Mouse (Mus musculus): ENCODE measurements around the gene Mfap5.
"Not testable (repeated sequence)": the region's sequence is repeated elsewhere in the genome, so short reads cannot be mapped to it uniquely, and the experiment has no call there.

The Mfap5 gene

DNA sequence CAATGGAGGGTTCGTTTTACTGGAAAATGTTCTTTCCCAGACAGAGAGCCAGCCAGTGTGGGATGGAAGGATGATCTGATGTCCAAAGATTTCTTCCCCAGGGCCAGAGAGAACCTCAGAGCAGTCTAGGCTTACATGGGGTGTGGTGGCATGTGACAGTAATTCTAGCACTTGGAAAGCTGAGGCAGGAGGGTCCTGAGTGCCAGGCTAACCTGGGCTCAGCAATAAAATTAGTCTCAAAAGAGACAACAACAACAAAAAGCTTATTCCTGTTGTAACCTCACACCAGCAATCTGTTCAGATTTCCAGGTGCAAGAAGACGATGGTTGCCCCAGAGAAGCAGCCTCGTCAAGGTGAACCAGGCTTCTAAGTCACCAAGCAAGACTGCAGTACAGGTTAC is at the start of gene Mfap5:
TSS of gene Mfap5 (plus strand) at position 301 of the 400 bp plus-strand sequence.
- no peak for DNase-seq (ENCODE audit: low spot score in 2 of 2)

DNA sequence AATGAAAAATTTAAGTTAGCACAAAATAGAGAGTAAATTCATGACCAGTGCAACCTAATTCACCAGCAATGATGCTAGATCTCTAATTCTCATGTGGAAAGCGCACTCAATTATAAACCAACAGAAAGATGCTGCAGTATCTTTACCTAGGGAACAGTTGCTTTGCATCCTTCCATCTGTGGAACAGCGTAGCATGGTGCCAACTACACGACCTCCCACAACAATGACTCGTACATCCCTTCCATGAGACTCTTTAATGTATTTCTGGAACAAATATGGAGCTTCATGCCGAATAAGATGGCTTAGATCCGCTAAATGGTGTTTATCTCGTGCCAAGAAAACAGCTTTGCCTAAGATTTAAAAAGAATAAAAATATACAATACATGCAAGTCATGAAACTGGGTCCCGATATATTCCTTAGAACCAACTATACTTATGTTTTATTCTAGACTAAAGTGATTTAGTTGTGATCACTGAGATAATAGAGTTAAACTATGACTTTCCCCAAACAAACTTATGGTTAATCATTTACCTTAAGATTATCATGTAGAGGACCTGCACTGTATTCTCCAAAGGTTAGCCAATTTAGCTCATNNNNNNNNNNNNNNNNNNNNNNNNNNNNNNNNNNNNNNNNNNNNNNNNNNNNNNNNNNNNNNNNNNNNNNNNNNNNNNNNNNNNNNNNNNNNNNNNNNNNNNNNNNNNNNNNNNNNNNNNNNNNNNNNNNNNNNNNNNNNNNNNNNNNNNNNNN is 46.5 kb upstream of the Mfap5 start:
- DNase-seq (ENCODE audit: low spot score in 2 of 2), result peak; percentile 19 to 25

DNA sequence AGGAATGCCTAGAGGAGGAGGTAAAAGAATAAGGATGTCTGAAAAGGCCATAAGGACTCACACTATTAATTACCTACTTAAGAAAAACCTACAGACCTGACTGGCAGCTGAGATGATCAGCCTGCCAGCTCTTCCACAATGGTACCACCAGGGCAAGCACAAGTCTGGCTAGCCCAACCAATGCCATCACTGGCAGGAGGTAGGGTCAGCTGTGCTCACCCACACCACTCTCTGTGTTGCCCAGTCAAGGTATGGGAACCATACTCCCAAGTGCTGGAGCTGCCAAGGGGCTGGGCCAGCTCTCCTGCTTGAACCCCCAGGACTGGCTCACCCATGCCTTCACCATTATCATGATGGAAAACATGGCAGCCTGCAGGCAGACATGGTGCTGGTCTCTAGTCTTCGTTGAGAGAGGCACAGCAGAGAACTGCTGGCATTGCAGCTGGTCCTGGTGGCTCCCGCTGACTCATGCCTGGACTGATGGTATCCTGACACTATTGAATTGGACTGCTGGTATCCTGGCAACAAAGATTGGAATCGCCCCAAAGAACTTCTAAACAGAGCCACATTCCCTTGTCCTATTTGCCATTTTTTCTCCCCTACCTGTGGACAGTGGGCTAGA is 39.4 kb upstream of the Mfap5 start:
- DNase-seq (ENCODE audit: low spot score in 2 of 2), result no peak

DNA sequence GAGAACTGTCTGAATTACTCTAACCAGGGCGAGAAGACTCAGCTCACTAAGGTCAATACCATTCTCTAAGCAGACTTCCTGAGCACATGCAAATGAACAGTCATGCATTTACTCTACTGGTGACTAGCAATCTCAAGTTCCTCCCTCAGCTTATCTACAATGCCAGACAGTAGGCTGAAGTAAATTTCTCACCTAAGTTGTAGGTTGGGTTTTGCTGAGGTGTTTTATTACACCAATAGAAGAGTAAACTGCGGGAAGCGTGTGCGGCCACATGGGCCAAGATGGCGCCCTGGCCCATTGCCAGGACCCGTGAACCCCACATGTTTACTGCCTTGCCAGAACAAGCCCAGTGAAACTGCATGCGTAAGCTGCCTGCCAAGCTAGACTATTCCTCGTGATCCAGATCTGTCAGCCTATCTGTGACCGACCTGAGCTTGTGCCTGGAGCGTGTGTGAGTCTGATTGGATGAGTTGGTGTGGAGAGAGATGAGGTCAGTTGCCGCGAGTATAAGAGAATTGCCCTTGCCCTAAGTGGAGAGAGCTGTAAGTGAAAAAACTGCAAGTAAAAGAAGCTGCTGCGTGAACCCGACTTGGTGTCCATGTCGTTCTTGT is 36.5 kb upstream of the Mfap5 start:
- DNase-seq (ENCODE audit: low spot score in 2 of 2), result no peak

DNA sequence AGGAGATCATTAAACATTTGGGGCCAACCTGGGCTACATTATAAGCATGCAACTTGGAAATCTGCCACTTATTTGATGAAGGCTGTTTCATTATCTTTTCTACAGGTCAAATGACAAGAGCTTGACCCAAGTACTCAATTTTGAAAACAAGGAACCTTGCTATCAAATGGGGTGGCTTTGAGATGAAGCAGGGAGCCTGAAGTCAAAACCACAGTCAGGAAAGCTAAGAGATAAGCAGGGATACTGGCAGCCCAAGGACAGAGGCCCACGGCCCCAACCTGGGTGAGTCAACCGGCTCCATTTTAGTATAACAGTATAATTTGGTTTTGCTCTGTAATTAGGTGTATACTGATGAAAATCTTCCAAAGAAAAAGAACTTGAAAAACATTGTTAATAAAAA is 35.4 kb upstream of the Mfap5 start:
- no peak for DNase-seq (ENCODE audit: low spot score in 2 of 2)

DNA sequence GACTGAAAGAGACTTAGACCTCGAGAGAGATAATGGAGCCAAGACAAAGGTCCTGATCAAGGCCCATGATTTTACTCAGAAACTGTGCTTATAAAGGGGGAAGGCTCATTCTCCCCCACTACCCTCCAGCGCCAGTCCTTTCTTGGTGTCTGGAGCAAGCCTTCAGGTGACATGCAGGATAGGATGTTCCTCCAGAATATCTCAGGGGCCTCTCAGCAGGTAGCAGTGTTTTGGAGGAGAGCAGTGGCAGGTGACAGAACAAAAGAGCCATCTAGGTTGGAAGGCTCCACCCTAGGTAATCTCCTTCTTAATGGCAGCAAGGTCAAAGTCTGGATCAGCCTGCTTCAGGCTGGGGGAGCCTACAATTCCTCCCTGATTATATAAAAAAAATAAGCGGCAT is 34.2 kb upstream of the Mfap5 start:
- DNase-seq (ENCODE audit: low spot score in 2 of 2), result not testable (repeated sequence)

DNA sequence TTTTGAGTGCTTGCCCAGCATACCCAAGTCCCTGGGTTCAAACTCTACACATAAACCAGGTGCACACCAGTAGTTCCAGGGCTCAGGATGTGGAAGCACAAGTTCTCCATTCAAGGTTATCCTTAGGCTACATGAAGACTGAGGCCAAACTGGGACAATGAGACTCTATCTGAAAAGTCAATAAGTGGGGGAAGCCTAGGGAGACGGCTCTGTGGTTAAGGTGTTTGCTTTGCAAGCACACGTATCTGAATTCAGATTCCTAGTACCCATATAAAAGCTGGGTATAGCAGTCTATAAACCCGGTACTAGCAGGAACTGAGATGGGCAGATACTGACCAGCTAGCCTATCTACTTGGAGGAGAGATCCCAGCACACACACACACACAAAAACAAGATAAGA is 27.6 kb upstream of the Mfap5 start:
- DNase-seq (ENCODE audit: low spot score in 2 of 2), result no peak

DNA sequence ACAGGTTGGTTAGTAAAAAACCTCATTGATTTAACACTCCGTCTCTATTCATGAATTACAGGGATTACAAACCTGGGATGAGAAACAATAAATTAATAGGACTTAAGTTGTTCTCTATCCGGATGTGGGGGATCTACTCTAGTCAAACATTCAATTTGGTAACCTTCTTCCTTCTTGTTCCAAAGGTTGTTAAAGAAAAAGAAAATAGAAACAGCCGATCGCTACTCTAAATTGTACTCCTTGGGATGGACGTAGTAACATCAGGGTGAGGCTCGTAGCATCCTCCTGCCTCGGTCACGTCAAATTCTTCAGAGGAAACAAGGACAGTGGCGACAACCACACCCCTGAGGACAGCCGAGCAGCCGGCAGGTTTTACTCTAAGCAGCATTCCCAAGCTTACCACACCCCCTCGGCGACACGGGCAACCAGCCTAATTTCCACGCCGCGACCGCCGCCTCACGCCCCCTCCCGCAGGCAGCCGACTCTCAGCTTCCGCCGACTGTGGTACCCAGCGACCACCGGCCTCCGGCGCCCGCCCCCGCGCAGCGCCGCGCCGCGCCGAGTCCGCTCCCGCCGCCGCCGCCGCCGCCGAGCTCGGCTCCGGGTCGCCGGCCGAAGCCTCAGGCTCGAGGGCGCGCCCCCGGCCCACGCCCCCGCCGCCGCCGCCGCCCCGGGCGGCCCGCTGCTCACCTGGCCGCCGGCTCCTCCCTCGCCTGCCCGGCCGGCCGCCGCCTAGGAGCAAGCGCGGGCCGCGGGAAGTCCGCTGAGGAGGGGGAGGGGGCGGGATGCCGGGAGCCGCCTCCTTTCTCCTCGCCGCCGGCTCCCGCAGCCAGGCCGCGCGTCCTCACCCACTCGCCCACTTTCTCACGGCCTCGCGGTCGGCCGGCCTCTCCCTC is 20.0 kb upstream of the Mfap5 start:
- peak; percentile 37 to 44 for DNase-seq (ENCODE audit: low spot score in 2 of 2)

DNA sequence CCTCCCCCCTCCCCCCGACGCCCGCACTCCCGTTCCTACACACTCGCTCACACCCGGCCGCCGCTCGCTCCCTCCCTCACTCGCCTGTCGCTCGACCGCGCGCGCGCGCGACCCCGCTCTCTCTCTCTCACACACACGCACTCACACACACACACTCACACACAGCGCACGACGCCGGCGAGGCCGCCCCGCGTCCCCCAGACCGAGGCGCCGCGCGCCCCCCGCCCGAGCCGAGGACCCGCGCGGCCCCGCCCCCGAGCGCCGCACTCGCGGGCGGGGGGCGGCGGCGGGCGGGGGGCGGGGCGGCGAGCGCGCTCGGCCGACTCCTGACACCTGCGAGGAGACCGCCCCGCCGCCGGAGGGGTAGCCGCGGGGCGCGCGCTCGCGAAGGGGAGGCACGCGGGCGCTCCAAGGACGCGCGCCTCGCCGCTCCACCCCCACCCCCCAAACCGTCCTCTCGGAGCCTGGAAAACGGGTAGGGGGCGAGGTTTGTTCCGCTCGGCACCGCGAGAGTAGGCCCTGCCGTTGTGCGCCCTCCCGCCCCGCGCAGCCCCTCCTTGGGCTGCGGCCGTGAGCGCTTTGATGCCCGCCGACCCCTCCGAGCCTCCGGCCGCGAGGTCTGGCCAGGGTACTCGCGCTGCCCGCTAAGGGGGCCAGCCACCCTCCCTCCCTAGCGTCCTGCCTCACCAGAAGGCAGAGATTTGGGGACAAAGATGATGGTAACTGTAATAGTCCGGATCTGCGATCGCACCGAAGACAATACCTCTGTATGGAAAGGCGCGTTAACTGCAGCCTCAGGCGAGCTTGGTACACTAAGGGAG is 19.1 kb upstream of the Mfap5 start:
- no peak for DNase-seq (ENCODE audit: low spot score in 2 of 2)

DNA sequence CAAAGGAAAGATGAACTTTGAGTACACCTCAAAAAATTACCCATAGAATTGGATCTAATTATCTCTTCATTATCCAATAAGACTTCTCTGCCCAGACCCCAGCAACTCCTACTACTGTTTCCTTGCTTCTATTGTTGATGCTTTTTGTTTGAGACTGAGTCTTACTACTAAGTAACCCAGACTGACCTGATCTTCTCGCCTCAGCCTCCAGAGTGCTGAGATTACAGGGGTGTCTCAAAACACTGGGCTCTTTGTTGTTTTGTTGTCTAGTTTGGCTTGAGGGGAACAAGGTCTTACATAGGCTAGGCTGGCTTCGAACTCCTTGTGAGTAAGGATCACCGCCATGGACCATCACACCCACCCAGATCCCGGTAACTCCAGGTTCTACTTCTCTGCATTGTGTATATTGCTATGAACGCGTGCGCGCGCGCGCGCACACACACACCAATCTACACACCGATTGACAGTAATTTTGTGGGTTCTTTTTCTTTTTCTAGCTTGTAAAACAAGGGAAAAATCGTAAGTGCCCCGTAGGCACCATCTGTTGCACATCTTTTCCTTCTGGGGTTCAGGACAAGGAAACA is 14.6 kb upstream of the Mfap5 start:
- DNase-seq (ENCODE audit: low spot score in 2 of 2), result no peak

DNA sequence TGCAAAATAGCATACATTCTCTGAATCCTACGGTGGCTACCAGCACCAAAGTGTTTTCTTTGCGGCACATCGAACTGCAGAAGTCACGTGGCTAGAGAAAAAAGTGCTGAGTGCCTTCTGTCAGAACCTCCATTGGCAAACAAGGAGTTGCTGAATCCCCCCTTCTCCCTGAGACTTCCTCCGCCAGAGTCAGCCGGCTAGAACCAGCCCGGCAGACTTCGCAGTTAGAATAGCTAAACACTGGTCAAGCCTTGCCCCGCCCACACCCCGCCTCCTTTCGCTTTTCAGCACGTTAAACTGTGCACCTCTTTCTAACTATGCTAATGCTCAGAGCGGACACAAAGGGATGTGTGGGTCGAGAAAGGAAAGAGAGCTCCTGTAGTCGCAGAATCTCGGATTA is 14.1 kb upstream of the Mfap5 start:
- DNase-seq (ENCODE audit: low spot score in 2 of 2), result peak; percentile 39 to 67

DNA sequence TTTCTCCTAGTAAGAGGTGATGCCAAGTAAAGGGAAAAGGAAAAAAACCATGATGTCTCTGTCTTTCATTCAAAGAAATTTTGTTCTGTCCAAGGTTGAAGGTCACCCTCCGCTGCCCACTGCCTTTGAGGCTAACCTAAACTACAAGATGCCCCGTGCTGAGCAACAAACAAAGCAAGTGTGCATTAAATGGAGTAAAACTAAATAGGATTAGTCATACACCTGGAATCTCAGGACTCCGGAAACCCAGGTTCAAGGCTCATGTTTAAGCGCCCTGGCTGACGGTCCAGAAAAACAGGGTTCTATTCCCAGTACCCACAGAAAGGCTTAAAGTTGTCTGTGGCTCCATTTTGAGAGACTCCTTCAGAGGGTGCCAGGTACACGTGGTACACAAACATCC is 13.2 kb upstream of the Mfap5 start:
- DNase-seq (ENCODE audit: low spot score in 2 of 2), result no peak

DNA sequence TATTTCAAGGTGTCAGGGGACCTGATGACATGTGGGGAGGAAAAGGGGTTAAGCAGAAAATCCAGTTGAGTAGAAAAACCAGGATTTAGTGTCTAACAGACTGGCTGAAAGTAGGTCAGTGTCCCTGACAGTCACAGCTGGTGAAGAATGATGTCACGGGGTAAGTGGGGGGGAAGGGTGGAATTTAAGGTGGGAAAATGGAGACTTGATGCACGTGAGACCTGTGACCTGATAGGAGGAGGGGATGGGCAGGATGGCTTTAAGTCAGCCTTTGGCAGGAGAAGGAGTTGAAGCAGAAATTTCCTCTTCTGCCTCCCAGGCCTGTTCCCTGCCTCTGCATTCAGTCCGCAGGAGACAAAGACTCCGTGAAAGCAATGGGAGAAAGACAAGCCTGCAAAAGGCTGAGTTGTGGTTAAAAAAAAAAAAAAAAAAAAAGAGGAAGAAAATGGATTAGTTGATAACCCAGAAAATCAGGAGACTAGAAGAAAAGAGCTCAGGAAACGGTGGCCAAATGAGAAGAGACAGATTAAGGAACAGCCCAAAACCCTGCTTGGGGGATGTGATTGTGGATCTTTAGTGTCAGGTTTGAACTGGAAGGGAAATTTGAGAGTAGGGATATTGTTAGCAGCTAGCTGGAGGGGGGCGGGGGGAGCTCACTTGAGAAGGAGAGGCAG is 11.7 kb upstream of the Mfap5 start:
- no peak for DNase-seq (ENCODE audit: low spot score in 2 of 2)

DNA sequence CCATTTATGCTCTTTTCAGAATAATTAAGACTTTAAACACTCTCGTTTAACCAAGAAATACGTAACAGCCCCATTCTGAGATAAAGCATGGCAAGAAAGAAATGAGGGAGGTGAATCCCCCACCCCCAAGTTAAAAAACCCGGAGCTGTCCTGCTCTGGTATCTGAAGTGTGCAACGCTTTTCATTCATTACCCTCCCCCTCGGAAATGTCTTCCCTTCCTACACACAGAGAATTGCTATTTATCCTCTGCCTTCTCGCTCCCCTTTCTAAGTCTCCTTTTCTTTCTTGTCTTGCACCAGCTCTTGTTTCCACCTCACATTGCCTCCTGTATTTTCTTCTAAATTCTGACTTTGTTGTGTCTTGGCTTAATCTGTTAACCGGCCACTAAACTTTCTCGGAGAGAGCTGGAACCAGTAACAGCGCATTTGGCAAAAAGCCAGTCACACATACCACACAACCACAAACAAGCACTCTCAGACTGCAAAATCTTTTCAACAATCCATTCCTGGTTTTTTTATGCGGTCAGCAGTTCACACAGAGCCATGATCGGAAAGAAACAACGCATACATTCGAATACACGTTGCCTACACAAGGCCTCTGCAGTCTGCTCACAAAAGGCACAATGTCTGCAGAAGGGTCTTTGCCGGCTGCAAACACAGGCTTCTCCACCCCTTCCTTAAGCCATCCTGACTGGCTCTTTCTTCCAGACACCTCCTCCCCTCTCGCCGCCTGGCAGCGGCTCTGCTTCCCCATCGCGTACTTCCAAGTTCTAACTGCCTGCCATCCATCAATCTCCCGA is 10.4 kb upstream of the Mfap5 start:
- DNase-seq (ENCODE audit: low spot score in 2 of 2), result no peak

DNA sequence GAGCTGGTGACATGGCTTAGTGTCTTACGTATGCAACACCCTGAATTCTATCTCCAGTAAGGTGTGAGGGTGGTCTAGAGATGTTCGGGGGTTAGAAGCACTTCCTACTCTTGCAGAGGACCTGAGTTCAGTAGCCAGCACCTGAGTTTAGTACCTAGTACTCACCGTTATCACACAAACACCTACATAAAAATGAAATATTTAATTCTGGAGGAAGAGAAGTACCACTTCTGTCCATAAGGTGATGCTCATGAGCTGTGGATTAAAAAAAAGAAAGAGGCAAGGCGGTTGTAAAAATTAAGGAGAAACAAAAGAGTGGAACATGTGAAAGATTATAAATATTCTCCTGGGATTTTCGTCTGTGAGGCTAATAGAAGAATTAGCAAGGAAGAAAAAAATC is 9.1 kb upstream of the Mfap5 start:
- DNase-seq (ENCODE audit: low spot score in 2 of 2), result no peak

DNA sequence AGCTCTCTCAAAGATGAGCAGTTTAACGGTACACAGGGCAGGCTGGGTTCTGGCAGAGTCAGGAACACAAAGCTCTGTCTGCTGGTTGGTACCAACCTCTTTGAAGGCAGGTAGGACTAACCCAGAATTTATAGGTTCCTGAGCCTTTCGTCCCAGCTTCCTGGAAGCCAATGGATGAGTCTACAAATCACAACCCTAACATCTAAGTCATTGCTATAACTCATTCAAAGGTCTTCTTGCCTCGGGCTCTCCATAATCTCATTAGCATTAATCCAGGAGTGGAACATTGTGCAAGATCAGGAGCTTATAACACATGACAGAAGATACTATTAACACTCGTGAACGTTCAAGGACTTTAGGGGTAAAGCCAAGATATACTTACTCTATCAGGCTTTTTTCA is 7.0 kb upstream of the Mfap5 start, which contains the start of gene Rimklb:
TSS of gene Rimklb (minus strand) at position 101 of the 400 bp plus-strand sequence.
- DNase-seq (ENCODE audit: low spot score in 2 of 2), result no peak

DNA sequence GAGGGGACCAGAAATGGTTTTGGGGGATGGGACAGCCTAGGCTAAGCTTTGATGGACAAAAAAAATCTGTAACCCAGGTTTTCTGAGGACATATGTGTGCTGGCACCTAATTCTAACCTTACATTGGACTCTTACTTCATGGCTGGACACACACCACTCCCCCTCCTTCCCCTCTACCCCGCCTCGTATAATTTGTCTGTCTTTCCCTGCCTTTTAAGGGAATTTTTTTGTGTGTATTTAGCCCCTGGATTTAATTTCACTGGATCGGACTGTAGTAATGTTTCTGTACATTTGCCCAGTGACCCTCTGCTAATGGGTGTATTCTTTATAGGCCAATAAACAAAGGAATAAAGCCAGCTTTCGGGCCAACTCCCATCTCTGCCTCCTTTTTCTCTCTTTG is 604 bp upstream of the Mfap5 start:
- no peak for DNase-seq (ENCODE audit: low spot score in 2 of 2)

DNA sequence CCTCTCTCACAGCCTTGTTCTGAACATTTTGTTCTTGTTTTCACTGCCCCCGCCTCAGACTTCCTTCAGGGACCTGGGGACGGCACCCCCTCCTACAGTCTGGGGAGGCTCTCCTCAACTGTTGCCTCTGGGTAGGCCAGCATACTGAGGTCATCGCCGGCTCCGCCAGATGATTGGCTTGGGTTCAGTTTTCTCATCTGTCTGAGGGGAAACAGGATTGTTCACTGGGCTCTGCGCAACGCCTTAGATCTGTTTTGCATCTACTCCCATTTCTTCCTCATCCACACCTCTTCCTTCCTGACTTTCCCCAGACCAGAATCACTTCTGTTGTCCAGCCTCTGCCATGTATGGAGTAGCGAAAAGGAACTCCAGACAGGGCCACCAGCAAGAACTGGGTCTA is 2.8 kb downstream of the Mfap5 start:
- no peak for DNase-seq (ENCODE audit: low spot score in 2 of 2)

Data from right cerebral cortex, adult 2 months (tissue).